Mouse (Mus musculus): ENCODE data around the gene Akap13. TPM values are rescaled to one million over a fixed set of nuclear protein-coding genes. Genes with fewer than 3 reads are reported as not detected.

Akap13 gene
- total RNA-seq, 1 experiment, result 24.6 TPM

DNA sequence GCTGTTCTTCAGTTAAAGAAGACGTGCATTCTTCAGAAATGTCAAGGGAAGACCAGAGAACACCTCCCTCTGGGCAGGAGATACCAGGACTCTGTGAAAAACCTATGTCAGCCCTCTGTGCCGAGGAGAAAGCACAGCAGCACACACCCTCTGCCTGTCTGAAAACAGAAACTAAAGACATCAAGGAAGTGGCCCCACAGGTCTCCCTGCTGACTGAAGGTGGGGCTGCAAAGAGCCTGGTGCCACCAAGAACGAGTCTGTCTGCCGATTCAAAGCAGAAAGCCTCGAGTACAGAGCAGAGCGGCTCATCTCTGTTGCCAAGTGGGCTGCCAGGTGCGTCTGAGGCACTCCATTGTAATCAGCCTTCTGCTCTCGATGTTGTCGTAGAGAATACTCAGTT, 155.1 kb downstream of the Akap13 start:
- Histone ChIP-seq H3K4me3 (ENCODE audit: insufficient read depth in 1 of 2, low read depth in 1 of 2, low read length in 2 of 2, poor library complexity in 1 of 2, severe bottlenecking in 1 of 2) (no peak overlapping the region), H3K9me3 (ENCODE audit: control insufficient read depth, insufficient read depth, low read depth, low read length) (no peaks in the 10 kb centered on the region), H3K27ac (ENCODE audit: insufficient read depth, low read depth, low read length, poor library complexity, severe bottlenecking) (no peak overlapping the region), H3K9ac (ENCODE audit: insufficient read depth, low read depth, low read length, poor library complexity, severe bottlenecking) (no peak overlapping the region), H3K4me1 (ENCODE audit: control insufficient read depth in 2 of 2, insufficient read depth in 2 of 2, low read length in 2 of 2, poor library complexity in 1 of 2) (no peaks in the 10 kb centered on the region), H3K36me3 (ENCODE audit: control insufficient read depth, insufficient read depth, low read length, poor library complexity, severe bottlenecking) (peaks cover 17% of the 10 kb centered on the region)
- no peak for DNase-seq (ENCODE audit: low read depth, low spot score)
- TF ChIP-seq HCFC1 (IDR thresholded peaks at IDR 0.05; ENCODE audit: borderline replicate concordance, insufficient read depth, low read length) (no peak), ZC3H11A (IDR thresholded peaks at IDR 0.05; ENCODE audit: borderline replicate concordance, low read depth, low read length) (no peak), CHD2 (IDR thresholded peaks at IDR 0.05; ENCODE audit: low read depth, low read length) (no peak), ZNF384 (IDR thresholded peaks at IDR 0.05; ENCODE audit: low read depth, low read length) (no peak), MAFK (IDR thresholded peaks at IDR 0.05; ENCODE audit: insufficient read depth, low read depth, low read length) (no peak)
- in situ Hi-C loops (cut with MboI; ENCODE audit: low sequenced_read_pairs in 2 of 2, unreplicated experiment in 2 of 2), result no loop called here

GRCm38 (mm10) chr7:75611261-75611950, 156.1 kb downstream of the Akap13 start:
- Histone ChIP-seq H3K9me3 (ENCODE audit: control insufficient read depth, insufficient read depth, low read depth, low read length) (no peaks in the 10 kb centered on the region), H3K4me3 (ENCODE audit: insufficient read depth in 1 of 2, low read depth in 1 of 2, low read length in 2 of 2, poor library complexity in 1 of 2, severe bottlenecking in 1 of 2) (no peak overlapping the region), H3K9ac (ENCODE audit: insufficient read depth, low read depth, low read length, poor library complexity, severe bottlenecking) (no peak overlapping the region), H3K4me1 (ENCODE audit: control insufficient read depth in 2 of 2, insufficient read depth in 2 of 2, low read length in 2 of 2, poor library complexity in 1 of 2) (no peaks in the 10 kb centered on the region), H3K27ac (ENCODE audit: insufficient read depth, low read depth, low read length, poor library complexity, severe bottlenecking) (no peak overlapping the region), H3K36me3 (ENCODE audit: control insufficient read depth, insufficient read depth, low read length, poor library complexity, severe bottlenecking) (peaks cover 17% of the 10 kb centered on the region)
- in situ Hi-C loops (cut with MboI; ENCODE audit: low sequenced_read_pairs in 2 of 2, unreplicated experiment in 2 of 2), result no loop called here
- TF ChIP-seq CHD2 (IDR thresholded peaks at IDR 0.05; ENCODE audit: low read depth, low read length), result no peak
- TF ChIP-seq HCFC1 (IDR thresholded peaks at IDR 0.05; ENCODE audit: borderline replicate concordance, insufficient read depth, low read length), result no peak
- no peak for TF ChIP-seq MAFK (IDR thresholded peaks at IDR 0.05; ENCODE audit: insufficient read depth, low read depth, low read length)
- no peak for TF ChIP-seq ZC3H11A (IDR thresholded peaks at IDR 0.05; ENCODE audit: borderline replicate concordance, low read depth, low read length)
- TF ChIP-seq ZNF384 (IDR thresholded peaks at IDR 0.05; ENCODE audit: low read depth, low read length), result no peak
- DNase-seq (ENCODE audit: low read depth, low spot score), result no peak

DNA sequence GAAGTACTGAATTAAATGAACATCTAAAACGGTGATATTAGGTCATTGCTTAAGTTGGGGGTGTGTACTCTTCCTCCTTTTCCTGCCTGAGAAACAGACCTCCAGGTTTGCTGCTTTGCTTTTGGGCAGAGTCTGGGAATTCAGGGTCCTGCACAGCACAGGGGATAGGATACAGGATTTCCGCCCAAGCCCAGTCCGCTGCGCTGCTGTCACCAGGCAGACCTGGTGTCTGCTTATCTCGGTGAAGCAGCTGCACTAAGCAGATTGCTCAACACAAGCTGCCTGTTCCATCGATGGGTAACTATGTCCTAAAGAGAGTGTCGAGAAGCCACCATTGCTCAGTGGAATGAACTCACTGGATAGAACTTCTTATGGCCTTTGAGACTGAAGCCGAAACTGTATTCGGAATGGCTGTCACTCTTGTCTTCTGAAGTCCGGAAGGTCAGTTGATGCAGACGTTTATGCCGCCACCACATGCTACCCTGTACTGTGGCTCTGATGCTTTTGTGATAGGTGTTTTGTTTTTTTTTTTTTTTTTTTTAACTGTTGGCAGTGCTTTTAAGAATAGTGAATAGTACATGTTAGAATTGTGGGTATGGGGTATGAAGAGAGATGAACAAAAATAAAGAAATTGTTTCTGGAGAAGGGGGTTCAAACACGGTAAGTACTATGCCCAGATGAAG, 156.8 kb downstream of the Akap13 start:
- no peaks in the 10 kb centered on the region for H3K9me3 ChIP-seq (ENCODE audit: control insufficient read depth, insufficient read depth, low read depth, low read length)
- TF ChIP-seq HCFC1 (IDR thresholded peaks at IDR 0.05; ENCODE audit: borderline replicate concordance, insufficient read depth, low read length) (no peak), ZC3H11A (IDR thresholded peaks at IDR 0.05; ENCODE audit: borderline replicate concordance, low read depth, low read length) (no peak), MAFK (IDR thresholded peaks at IDR 0.05; ENCODE audit: insufficient read depth, low read depth, low read length) (no peak), CHD2 (IDR thresholded peaks at IDR 0.05; ENCODE audit: low read depth, low read length) (no peak), ZNF384 (IDR thresholded peaks at IDR 0.05; ENCODE audit: low read depth, low read length) (no peak)
- H3K4me3 ChIP-seq (ENCODE audit: insufficient read depth in 1 of 2, low read depth in 1 of 2, low read length in 2 of 2, poor library complexity in 1 of 2, severe bottlenecking in 1 of 2), result no peak overlapping the region
- no peak overlapping the region for H3K27ac ChIP-seq (ENCODE audit: insufficient read depth, low read depth, low read length, poor library complexity, severe bottlenecking)
- DNase-seq (ENCODE audit: low read depth, low spot score), result no peak
- peaks cover 17% of the 10 kb centered on the region for H3K36me3 ChIP-seq (ENCODE audit: control insufficient read depth, insufficient read depth, low read length, poor library complexity, severe bottlenecking)
- no peak overlapping the region for H3K9ac ChIP-seq (ENCODE audit: insufficient read depth, low read depth, low read length, poor library complexity, severe bottlenecking)
- in situ Hi-C loops (cut with MboI; ENCODE audit: low sequenced_read_pairs in 2 of 2, unreplicated experiment in 2 of 2), result no loop called here
- H3K4me1 ChIP-seq (ENCODE audit: control insufficient read depth in 2 of 2, insufficient read depth in 2 of 2, low read length in 2 of 2, poor library complexity in 1 of 2), result no peaks in the 10 kb centered on the region

DNA sequence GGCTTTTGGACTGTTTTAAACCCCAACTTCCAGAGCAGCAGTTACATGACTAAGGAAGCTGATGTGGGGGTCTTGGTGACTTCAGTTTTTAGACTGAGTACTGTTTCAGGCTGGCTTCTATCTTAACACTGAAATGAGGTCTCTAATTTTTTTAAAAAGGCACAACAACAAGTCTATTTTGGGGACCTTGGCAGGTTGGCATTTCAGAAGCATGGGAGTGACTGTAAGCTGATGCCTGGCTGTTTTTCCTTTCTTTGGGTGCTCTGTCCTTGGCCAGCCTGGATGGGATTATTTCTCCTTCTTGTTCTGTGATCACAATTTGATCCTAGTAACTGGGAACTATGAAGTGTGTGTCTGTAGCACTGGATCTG, 157.3 kb downstream of the Akap13 start:
- no peak for DNase-seq (ENCODE audit: low read depth, low spot score)
- no peak for TF ChIP-seq HCFC1 (IDR thresholded peaks at IDR 0.05; ENCODE audit: borderline replicate concordance, insufficient read depth, low read length)
- no peak for TF ChIP-seq ZC3H11A (IDR thresholded peaks at IDR 0.05; ENCODE audit: borderline replicate concordance, low read depth, low read length)
- no peak for TF ChIP-seq ZNF384 (IDR thresholded peaks at IDR 0.05; ENCODE audit: low read depth, low read length)
- TF ChIP-seq MAFK (IDR thresholded peaks at IDR 0.05; ENCODE audit: insufficient read depth, low read depth, low read length), result no peak
- TF ChIP-seq CHD2 (IDR thresholded peaks at IDR 0.05; ENCODE audit: low read depth, low read length), result no peak
- H3K4me1 ChIP-seq (ENCODE audit: control insufficient read depth in 2 of 2, insufficient read depth in 2 of 2, low read length in 2 of 2, poor library complexity in 1 of 2), result no peaks in the 10 kb centered on the region
- H3K9me3 ChIP-seq (ENCODE audit: control insufficient read depth, insufficient read depth, low read depth, low read length), result no peaks in the 10 kb centered on the region
- H3K36me3 ChIP-seq (ENCODE audit: control insufficient read depth, insufficient read depth, low read length, poor library complexity, severe bottlenecking), result peaks cover 17% of the 10 kb centered on the region
- H3K9ac ChIP-seq (ENCODE audit: insufficient read depth, low read depth, low read length, poor library complexity, severe bottlenecking), result no peak overlapping the region
- H3K4me3 ChIP-seq (ENCODE audit: insufficient read depth in 1 of 2, low read depth in 1 of 2, low read length in 2 of 2, poor library complexity in 1 of 2, severe bottlenecking in 1 of 2), result no peak overlapping the region
- H3K27ac ChIP-seq (ENCODE audit: insufficient read depth, low read depth, low read length, poor library complexity, severe bottlenecking), result no peak overlapping the region
- in situ Hi-C loops (cut with MboI; ENCODE audit: low sequenced_read_pairs in 2 of 2, unreplicated experiment in 2 of 2), result no loop called here
